Mouse (Mus musculus) kidney, adult 2 months (tissue): ENCODE measurements around the gene Vps26c.

Experiments used
- CTCF ChIP-seq: fragments of 200-500 bp; conservative IDR thresholded peaks from 2 replicates; pipeline ENCODE4 v1.5.1; 2011; ENCODE audit warnings: low read depth, mild to moderate bottlenecking, control low read depth, low read length, moderate library complexity, mixed read lengths; ENCODE audit not compliant: insufficient read depth, insufficient read length
- POLR2A ChIP-seq: fragments of 200-500 bp; IDR thresholded peaks from one replicate; pipeline ENCODE4 v1.6.1; 2011; ENCODE audit warnings: low read depth, low read length, control low read depth

DNA sequence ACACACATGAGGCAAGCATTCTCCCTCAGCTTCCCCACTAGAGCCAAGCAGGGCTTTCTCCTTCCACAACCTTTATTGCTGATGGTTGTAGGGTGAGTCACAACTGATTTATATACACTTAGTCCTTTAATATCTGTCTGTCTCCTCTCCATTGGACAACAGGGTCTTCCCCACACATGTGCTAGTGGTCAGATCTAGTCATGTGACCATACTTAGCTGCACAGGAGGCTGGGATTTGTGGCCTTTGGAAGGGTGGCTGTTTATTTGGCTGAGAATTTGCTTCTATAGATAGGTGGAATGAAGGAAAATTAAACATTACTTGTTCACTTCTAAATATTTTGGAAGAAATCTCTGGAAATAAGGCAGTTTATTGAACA lies 48.1 kb upstream of the Vps26c start:
- no peak for TF ChIP-seq CTCF
- TF ChIP-seq POLR2A = no peak
